Mouse (Mus musculus): ENCODE results near the gene Tas2r120. TPM values are rescaled to one million over a fixed set of nuclear protein-coding genes. Genes with fewer than 3 reads are reported as not detected.

The Tas2r120 gene
- polyA plus RNA-seq (2012; ENCODE audit: low replicate concordance), result not detected in 2 replicates

GRCm38 (mm10) chr6:132656653-132657052 is at the start of gene Tas2r120:
Gene Tas2r120, plus strand, starts transcription at chr6:132656953.

GRCm38 (mm10) chr6:132651426-132651825 is 5.3 kb upstream of the Tas2r120 start, which contains the start of gene A630073D07Rik:
Gene A630073D07Rik, minus strand, starts transcription at chr6:132651526.

GRCm38 (mm10) chr6:132700907-132701306 is 44.2 kb downstream of the Tas2r120 start, which contains the start of gene Tas2r121:
Gene Tas2r121, minus strand, starts transcription at chr6:132701007.

Other genes starting within 250 kb of the Tas2r120 start
- gene Prh1, start 87.1 kb upstream of the Tas2r120 start, polyA plus RNA-seq (2012; ENCODE audit: low replicate concordance), result not detected in 2 replicates
- gene Prp2, start 61.0 kb upstream of the Tas2r120 start, polyA plus RNA-seq (2012; ENCODE audit: low replicate concordance), result not detected in 2 replicates
- gene A630073D07Rik, start 5.4 kb upstream of the Tas2r120 start, polyA plus RNA-seq (2012; ENCODE audit: low replicate concordance), result not detected in 2 replicates
- gene Tas2r121, start 44.1 kb downstream of the Tas2r120 start, polyA plus RNA-seq (2012; ENCODE audit: low replicate concordance), result not detected in 2 replicates
- gene Tas2r122, start 55.0 kb downstream of the Tas2r120 start, polyA plus RNA-seq (2012; ENCODE audit: low replicate concordance), result not detected in 2 replicates
- not detected in 2 replicates for gene Tas2r115, start 81.1 kb downstream of the Tas2r120 start, polyA plus RNA-seq (2012; ENCODE audit: low replicate concordance)
- gene Tas2r124, start 97.8 kb downstream of the Tas2r120 start, polyA plus RNA-seq (2012; ENCODE audit: low replicate concordance), result not detected in 2 replicates
- gene Tas2r102, start 105.2 kb downstream of the Tas2r120 start, polyA plus RNA-seq (2012; ENCODE audit: low replicate concordance), result not detected in 2 replicates
- gene Tas2r136, start 121.2 kb downstream of the Tas2r120 start, polyA plus RNA-seq (2012; ENCODE audit: low replicate concordance), result not detected in 2 replicates
- gene Tas2r117, start 145.9 kb downstream of the Tas2r120 start, polyA plus RNA-seq (2012; ENCODE audit: low replicate concordance), result not detected in 2 replicates
- gene Tas2r123, start 190.2 kb downstream of the Tas2r120 start, polyA plus RNA-seq (2012; ENCODE audit: low replicate concordance), result not detected in 2 replicates
- not detected in 2 replicates for gene Tas2r116, start 198.5 kb downstream of the Tas2r120 start, polyA plus RNA-seq (2012; ENCODE audit: low replicate concordance)
- not detected in 2 replicates for gene Tas2r110, start 211.1 kb downstream of the Tas2r120 start, polyA plus RNA-seq (2012; ENCODE audit: low replicate concordance)
- gene Tas2r113, start 236.1 kb downstream of the Tas2r120 start, polyA plus RNA-seq (2012; ENCODE audit: low replicate concordance), result not detected in 2 replicates

All from hematopoietic multipotent progenitor cell, adult 10-12 weeks (in vitro differentiated cells).